Mouse (Mus musculus): ENCODE results near the gene Folr1. TPM values are rescaled to one million over a fixed set of nuclear protein-coding genes. Genes with fewer than 3 reads are reported as not detected.

Folr1 gene
- polyA plus RNA-seq, 1 experiment from 2014 or later, result 1.2 TPM

DNA sequence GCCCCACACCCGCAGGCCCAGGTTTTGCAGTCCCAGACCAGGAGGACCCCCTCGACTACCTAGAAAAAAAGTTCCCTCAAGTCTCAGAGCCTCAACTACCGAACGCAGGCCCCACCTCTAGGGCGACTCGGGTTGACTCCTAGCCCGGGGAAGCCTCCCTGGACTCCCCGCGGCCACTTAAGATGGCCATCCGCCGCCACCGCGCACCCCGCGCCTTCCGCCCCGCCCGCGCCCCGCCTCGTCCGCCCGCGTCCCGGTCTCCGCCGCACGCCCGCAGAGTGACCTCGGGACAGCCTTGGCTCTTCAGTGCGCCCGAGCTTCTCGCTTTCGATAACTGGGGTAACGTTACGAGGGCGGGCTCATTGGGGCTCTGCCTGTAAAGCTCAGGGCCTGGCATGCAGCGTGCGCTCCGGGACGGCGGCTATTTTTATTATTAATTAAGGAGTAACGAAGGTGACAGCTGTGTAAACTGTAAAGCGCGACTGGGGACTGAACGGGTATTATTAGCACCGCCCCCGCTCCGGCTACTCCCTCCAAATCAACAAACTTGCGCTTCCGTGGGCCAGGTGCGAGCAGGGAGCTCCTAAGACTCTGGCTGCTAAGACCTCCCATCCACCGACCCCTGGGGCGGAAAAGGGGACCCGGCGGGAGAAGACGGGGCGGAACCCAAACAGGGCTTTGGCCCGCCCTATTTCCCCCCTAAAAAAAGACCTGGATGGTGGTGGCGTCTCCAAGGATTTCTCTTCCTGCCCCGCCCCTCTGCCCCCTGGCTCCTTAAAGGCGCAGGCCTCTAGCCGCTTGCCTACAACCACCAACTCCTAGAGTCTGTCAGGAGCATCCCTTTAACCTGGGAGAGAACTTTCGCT lies 32.7 kb downstream of the Folr1 start, which contains the start of gene Inppl1:
Inppl1 (minus strand) TSS at position 624 of the 866 bp plus-strand sequence.
- H3K4me3 ChIP-seq, result peak within 1 kb of the TSS; percentile 86
- peaks cover 30% of the 10 kb centered on the region for H3K4me1 ChIP-seq
- peak; percentile 78 for ATAC-seq (ENCODE audit: insufficient number of reproducible peaks, insufficient read depth, low FRiP score, low TSS enrichment)
- H3K27ac ChIP-seq, result peak within 1 kb of the TSS; percentile 97
- H3K9me3 ChIP-seq, result no peaks in the 10 kb centered on the region
- under 1% methylated on average over 64 of the region's 64 CpGs for WGBS
- H3K36me3 ChIP-seq, result peaks cover 14% of the 10 kb centered on the region
- H3K27me3 ChIP-seq, result no peaks in the 10 kb centered on the region
- H3K9ac ChIP-seq, result peak within 1 kb of the TSS; percentile 99
- H3K4me2 ChIP-seq (replicated peaks), result peak within 1 kb of the TSS; percentile 59

DNA sequence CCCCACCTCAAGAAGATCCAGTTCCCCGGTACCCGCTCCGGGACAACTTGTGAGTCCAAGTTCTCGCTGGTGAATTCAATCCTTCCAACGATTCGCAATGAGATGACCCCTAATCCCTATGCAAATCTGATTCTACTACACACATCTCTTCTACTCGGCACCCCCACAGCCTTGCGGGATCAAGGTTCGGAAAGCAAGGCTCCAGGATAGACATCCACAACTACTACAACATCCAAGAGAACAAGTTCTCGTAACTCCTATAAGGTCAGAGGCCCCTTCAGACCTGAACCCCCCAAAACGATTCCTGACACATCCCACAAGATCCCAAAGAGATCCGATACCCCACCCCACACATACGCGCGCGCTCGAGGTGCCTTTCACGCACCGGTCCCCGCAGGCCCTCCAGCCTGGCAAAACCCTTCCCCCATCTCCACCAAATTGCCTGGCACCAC lies 33.4 kb downstream of the Folr1 start:
- H3K9ac ChIP-seq, result peak overlapping the region; percentile 99
- 0% methylated on average over 20 of the region's 20 CpGs for WGBS
- peaks cover 30% of the 10 kb centered on the region for H3K4me1 ChIP-seq
- ATAC-seq (ENCODE audit: insufficient number of reproducible peaks, insufficient read depth, low FRiP score, low TSS enrichment), result no peak
- H3K36me3 ChIP-seq, result peaks cover 20% of the 10 kb centered on the region
- no peaks in the 10 kb centered on the region for H3K27me3 ChIP-seq
- peak overlapping the region; percentile 86 for H3K4me3 ChIP-seq
- peak overlapping the region; percentile 59 for H3K4me2 ChIP-seq (replicated peaks)
- H3K9me3 ChIP-seq, result no peaks in the 10 kb centered on the region
- peak overlapping the region; percentile 97 for H3K27ac ChIP-seq

DNA sequence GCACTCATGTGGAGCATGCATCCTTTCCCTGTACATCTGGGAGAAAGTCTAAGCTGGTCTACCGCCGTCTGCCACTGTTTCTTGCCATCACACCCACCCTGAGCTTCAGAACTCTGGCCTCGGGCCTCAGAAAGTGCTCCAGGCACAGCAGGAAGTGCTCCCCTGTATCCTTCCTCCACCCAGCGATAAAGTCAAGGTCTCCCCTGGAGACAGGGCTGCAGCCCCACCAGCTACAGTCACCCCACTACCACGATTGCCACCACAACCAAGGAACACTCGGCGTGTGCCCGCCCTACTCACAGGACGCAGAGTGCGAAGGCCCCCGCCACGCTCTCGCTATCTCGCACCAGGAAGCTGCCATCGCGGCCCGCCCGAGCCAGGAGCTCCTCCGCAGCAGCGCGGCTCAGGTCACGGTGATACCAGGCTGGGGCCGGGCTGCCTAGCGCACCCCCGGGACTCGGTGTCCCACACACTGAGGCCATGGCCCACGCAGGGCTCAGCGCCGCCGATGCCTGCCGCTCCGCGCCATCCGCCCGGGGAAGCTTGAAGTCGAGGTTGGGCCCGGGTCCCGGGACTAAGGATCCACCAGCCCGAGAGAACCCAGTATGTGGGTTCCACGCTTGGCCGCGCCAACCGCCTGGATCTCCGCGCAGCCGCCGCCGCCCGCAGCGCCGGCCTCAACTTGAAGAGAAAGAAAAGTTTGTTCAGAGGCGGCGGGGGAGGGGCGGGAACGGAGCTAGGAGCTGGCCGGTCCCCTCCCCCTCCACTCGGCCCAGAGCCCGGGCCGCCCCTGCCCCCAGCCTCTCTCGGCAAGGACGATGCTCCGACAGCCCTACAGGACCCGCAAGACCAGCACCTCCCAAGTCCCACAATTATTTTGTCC lies 34.1 kb downstream of the Folr1 start:
- Histone ChIP-seq H3K9me3 (no peaks in the 10 kb centered on the region), H3K4me3 (peak overlapping the region; percentile 86), H3K27ac (peak overlapping the region; percentile 97), H3K9ac (peak overlapping the region; percentile 99), H3K4me2 (replicated peaks) (peak overlapping the region; percentile 59), H3K27me3 (no peaks in the 10 kb centered on the region), H3K4me1 (peaks cover 30% of the 10 kb centered on the region), H3K36me3 (peaks cover 27% of the 10 kb centered on the region)
- peak; percentile 36 for ATAC-seq (ENCODE audit: insufficient number of reproducible peaks, insufficient read depth, low FRiP score, low TSS enrichment)
- under 1% methylated on average over 63 of the region's 63 CpGs for WGBS

- H3K9ac ChIP-seq, result peak overlapping the region; percentile 99
- no peaks in the 10 kb centered on the region for H3K27me3 ChIP-seq
- H3K4me3 ChIP-seq, result peak overlapping the region; percentile 86
- H3K9me3 ChIP-seq, result no peaks in the 10 kb centered on the region
- peak overlapping the region; percentile 97 for H3K27ac ChIP-seq
- 42% methylated on average over 5 of the region's 5 CpGs for WGBS
- peaks cover 30% of the 10 kb centered on the region for H3K4me1 ChIP-seq
- H3K36me3 ChIP-seq, result peaks cover 36% of the 10 kb centered on the region
- no peak for ATAC-seq (ENCODE audit: insufficient number of reproducible peaks, insufficient read depth, low FRiP score, low TSS enrichment)
- H3K4me2 ChIP-seq (replicated peaks), result peak overlapping the region; percentile 59
Measured at GRCm38 (mm10) chr7:101835457-101836109, 35.0 kb downstream of the Folr1 start.

- peak overlapping the region; percentile 59 for H3K4me2 ChIP-seq (replicated peaks)
- WGBS, result 58% methylated on average over 3 of the region's 3 CpGs
- H3K4me1 ChIP-seq, result peaks cover 30% of the 10 kb centered on the region
- 0 out of 2 replicates have a peak overlapping the region, but pooled peaks have one; percentile 0 for H3K9ac ChIP-seq
- peak overlapping the region; percentile 86; the same call in 1 of the 2 replicates for H3K4me3 ChIP-seq
- no peaks in the 10 kb centered on the region for H3K9me3 ChIP-seq
- no peak for ATAC-seq (ENCODE audit: insufficient number of reproducible peaks, insufficient read depth, low FRiP score, low TSS enrichment)
- 0 out of 2 replicates have a peak overlapping the region, but pooled peaks have one; percentile 26 for H3K27ac ChIP-seq
- no peaks in the 10 kb centered on the region for H3K27me3 ChIP-seq
- H3K36me3 ChIP-seq, result peaks cover 43% of the 10 kb centered on the region
Measured at GRCm38 (mm10) chr7:101834903-101835302, 35.7 kb downstream of the Folr1 start.

DNA sequence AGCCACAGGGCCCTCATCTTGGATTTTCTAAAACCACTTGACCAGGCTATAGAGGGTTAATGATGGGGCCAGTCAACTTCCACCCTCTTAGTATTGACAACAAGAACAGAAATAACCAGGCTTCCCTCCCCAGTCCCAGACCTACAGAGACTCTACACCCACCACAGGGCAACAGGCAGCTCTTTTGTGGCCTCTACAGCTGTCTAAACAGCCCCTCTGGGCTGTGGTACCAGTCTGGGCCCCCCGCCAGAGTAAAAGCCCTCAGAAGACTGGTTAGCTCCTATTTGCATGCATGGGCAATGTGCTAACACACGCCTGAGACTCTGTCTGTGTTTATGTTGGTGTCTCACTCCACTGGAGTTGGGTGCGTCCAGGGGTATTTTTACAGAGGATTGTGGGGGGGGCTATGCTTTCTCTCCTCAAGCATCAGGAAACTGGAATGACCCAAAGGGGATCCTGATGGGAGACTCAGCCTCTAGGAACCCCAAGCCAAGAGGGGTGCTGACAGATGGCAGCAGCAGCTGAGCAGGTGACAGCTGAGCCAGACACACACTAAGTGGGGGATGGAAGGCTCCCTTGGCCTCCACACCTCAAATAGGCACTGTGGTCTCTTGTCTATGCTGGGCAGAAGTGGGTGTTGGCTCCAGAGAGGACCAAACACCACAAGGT lies 36.5 kb downstream of the Folr1 start:
- ATAC-seq (ENCODE audit: insufficient number of reproducible peaks, insufficient read depth, low FRiP score, low TSS enrichment), result no peak
- H3K4me3 ChIP-seq, result 0 out of 2 replicates have a peak overlapping the region, but pooled peaks have one; percentile 86
- 48% methylated on average over 3 of the region's 3 CpGs for WGBS
- H3K9me3 ChIP-seq, result no peaks in the 10 kb centered on the region
- H3K4me2 ChIP-seq (replicated peaks), result peak overlapping the region; percentile 59
- peaks cover 30% of the 10 kb centered on the region for H3K4me1 ChIP-seq
- H3K9ac ChIP-seq, result 0 out of 2 replicates have a peak overlapping the region, but pooled peaks have one; percentile 8
- peak overlapping the region; percentile 38; the same call in 1 of the 2 replicates for H3K27ac ChIP-seq
- peaks cover 52% of the 10 kb centered on the region for H3K36me3 ChIP-seq
- no peaks in the 10 kb centered on the region for H3K27me3 ChIP-seq

DNA sequence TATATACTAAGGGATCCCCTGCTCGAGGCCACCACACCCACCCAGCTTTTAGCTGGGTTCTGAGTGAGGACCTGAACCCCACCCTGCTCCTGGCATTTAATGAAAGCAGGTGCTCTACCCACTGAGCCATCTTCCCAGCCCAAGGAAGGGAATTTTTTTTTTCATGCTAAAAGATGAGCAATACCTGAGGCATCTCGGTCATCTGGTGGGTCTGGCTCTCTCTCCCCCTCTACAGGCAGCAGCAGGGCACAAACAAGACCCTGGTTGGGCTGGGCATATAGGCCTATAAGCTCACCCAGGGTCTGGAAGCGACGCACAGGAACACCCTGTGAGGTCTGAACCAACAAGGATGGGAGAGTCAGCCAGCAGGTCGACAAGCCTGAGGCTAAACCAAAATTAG lies 37.2 kb downstream of the Folr1 start:
- Histone ChIP-seq H3K9ac (no peak overlapping the region), H3K36me3 (peaks cover 59% of the 10 kb centered on the region), H3K4me1 (peaks cover 24% of the 10 kb centered on the region), H3K9me3 (no peaks in the 10 kb centered on the region), H3K4me3 (no peak overlapping the region), H3K4me2 (replicated peaks) (no peak overlapping the region), H3K27ac (no peak overlapping the region), H3K27me3 (no peaks in the 10 kb centered on the region)
- 71% methylated on average over 5 of the region's 5 CpGs for WGBS
- ATAC-seq (ENCODE audit: insufficient number of reproducible peaks, insufficient read depth, low FRiP score, low TSS enrichment), result no peak

- ATAC-seq (ENCODE audit: insufficient number of reproducible peaks, insufficient read depth, low FRiP score, low TSS enrichment), result no peak
- Histone ChIP-seq H3K27ac (no peak overlapping the region), H3K9me3 (no peaks in the 10 kb centered on the region), H3K4me3 (no peak overlapping the region), H3K4me2 (replicated peaks) (no peak overlapping the region), H3K4me1 (peaks cover 23% of the 10 kb centered on the region), H3K9ac (no peak overlapping the region), H3K36me3 (peaks cover 68% of the 10 kb centered on the region), H3K27me3 (no peaks in the 10 kb centered on the region)
- WGBS, result 93% methylated on average over 4 of the region's 4 CpGs
Measured at GRCm38 (mm10) chr7:101832372-101832771, 38.2 kb downstream of the Folr1 start.

- ATAC-seq (ENCODE audit: insufficient number of reproducible peaks, insufficient read depth, low FRiP score, low TSS enrichment), result no peak
- H3K9me3 ChIP-seq, result no peaks in the 10 kb centered on the region
- no peaks in the 10 kb centered on the region for H3K27me3 ChIP-seq
- H3K4me2 ChIP-seq (replicated peaks), result no peak overlapping the region
- peaks cover 23% of the 10 kb centered on the region for H3K4me1 ChIP-seq
- H3K4me3 ChIP-seq, result no peak overlapping the region
- peaks cover 78% of the 10 kb centered on the region for H3K36me3 ChIP-seq
- H3K27ac ChIP-seq, result no peak overlapping the region
- H3K9ac ChIP-seq, result no peak overlapping the region
- WGBS, result 91% methylated on average over 8 of the region's 8 CpGs
Measured at GRCm38 (mm10) chr7:101831437-101831836, 39.2 kb downstream of the Folr1 start.

- H3K27ac ChIP-seq, result no peak overlapping the region
- no peak overlapping the region for H3K9ac ChIP-seq
- H3K4me1 ChIP-seq, result peaks cover 21% of the 10 kb centered on the region
- H3K4me2 ChIP-seq (replicated peaks), result no peak overlapping the region
- H3K27me3 ChIP-seq, result no peaks in the 10 kb centered on the region
- H3K4me3 ChIP-seq, result no peak overlapping the region
- ATAC-seq (ENCODE audit: insufficient number of reproducible peaks, insufficient read depth, low FRiP score, low TSS enrichment), result no peak
- no peaks in the 10 kb centered on the region for H3K9me3 ChIP-seq
- H3K36me3 ChIP-seq, result peaks cover 88% of the 10 kb centered on the region
- 95% methylated on average over 3 of the region's 3 CpGs for WGBS
Measured at GRCm38 (mm10) chr7:101830373-101830772, 40.2 kb downstream of the Folr1 start.
